Mouse (Mus musculus) liver, postnatal 0 days (tissue): ENCODE results near the gene Casz1. TPM values are rescaled to one million over a fixed set of nuclear protein-coding genes. Genes with fewer than 3 reads are reported as not detected.

Experiments used
- ATAC-seq: fragments of 200-750 bp; cut with Nextera tagmentation; 2 replicates; pipeline ENCODE4 v1.8.0; 2017; ENCODE audit warnings: mild to moderate bottlenecking, moderate library complexity
- DNase-seq: peaks from one replicate; pipeline ENCODE4 v3.0.0-alpha.2; 2016
- H3K27ac ChIP-seq: fragments of 300-500 bp; sonication (generic); 2 replicates; pipeline ENCODE4 v1.5.1; 2014; ENCODE audit warnings: antibody characterized with exemption, moderate library complexity, mild to moderate bottlenecking, low read depth
- H3K27me3 ChIP-seq: fragments of 300-500 bp; sonication (generic); 2 replicates; pipeline ENCODE4 v1.6.1; 2014; ENCODE audit warnings: low read length, control low read depth, mixed read lengths; ENCODE audit not compliant: insufficient read depth
- H3K36me3 ChIP-seq: fragments of 300-500 bp; sonication (generic); replicated peaks from 2 replicates; pipeline ENCODE4 v1.6.1; 2014; ENCODE audit warnings: mild to moderate bottlenecking, control low read depth, low read length, moderate library complexity, mixed read lengths; ENCODE audit not compliant: insufficient read depth
- H3K4me1 ChIP-seq: fragments of 300-500 bp; sonication (generic); 2 replicates; pipeline ENCODE4 v1.6.1; 2014; ENCODE audit warnings: antibody characterized with exemption, mild to moderate bottlenecking, control low read depth; ENCODE audit not compliant: insufficient read depth
- H3K4me2 ChIP-seq: fragments of 300-500 bp; sonication (generic); 2 replicates; pipeline ENCODE4 v1.6.1; 2014; ENCODE audit warnings: low read depth, mild to moderate bottlenecking, low read length, moderate library complexity, mixed read lengths
- H3K4me3 ChIP-seq: fragments of 300-500 bp; sonication (generic); 2 replicates; pipeline ENCODE4 v1.5.1; 2014; ENCODE audit warnings: low read depth, low read length
- H3K9ac ChIP-seq: fragments of 300-500 bp; sonication (generic); replicated peaks from 2 replicates; pipeline ENCODE4 v1.6.1; 2014; ENCODE audit warnings: mild to moderate bottlenecking, moderate library complexity
- H3K9me3 ChIP-seq: fragments of 300-500 bp; sonication (generic); 2 replicates; pipeline ENCODE4 v1.6.1; 2016; ENCODE audit warnings: mild to moderate bottlenecking, control low read depth, low read length, mixed read lengths
- CTCF ChIP-seq: sonication (generic); IDR thresholded peaks from 2 replicates; pipeline ENCODE4 v1.5.1; 2016; ENCODE audit warnings: antibody characterized with exemption, low read depth
- EP300 ChIP-seq: IDR thresholded peaks from 2 replicates; pipeline ENCODE4 v1.6.1; 2016; ENCODE audit warnings: antibody characterized with exemption, low read depth, mild to moderate bottlenecking
- WGBS: fragments of 180-500 bp; shearing (Covaris S2); extraction: QIAGEN DNeasy Blood & Tissue Kit; methylation state at CpG from one replicate; pipeline ENCODE4 v1.1.7; 2014; ENCODE audit not compliant: insufficient replicate concordance; 5-methylcytosine and 5-hydroxymethylcytosine counted together
- polyA plus RNA-seq: library from polyadenylated mRNA; unstranded; fragments of >200 nt; fragmentation: Nextera tagmentation; extraction: Ambion mirVana; gene quantifications from 2 replicates; pipeline ENCODE4 v1.2.1, GENCODE M21; 2015

Gene Casz1
- polyA plus RNA-seq, 1 experiment from 2014 or later: 0.43 TPM

DNA sequence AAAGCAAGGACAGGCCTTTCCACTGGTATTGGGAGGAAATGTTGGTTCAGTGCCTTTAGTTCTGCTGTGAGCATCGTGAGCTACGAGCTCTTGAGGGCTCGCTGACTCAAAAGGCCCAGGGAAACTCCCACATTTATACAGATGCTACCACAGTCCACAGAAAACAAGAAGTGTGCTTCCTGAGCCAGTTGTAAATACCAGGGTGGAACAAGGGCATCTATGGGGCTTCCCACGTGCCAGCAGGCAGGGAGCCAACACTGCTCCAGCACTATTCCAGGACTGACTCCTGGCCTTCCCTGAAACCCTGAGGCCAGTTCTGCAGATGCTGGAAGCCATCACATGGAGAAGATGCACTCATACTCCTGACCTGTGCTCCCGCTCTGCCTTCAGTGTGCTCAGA is 165.4 kb downstream of the Casz1 start:
- 77% methylated on average over 5 of the region's 5 CpGs for WGBS
- ATAC-seq (no peak), DNase-seq (no peak)
- H3K36me3 ChIP-seq: peaks cover 17% of the 10 kb centered on the region
- no peak overlapping the region for H3K4me2 ChIP-seq
- no peak for TF ChIP-seq CTCF
- TF ChIP-seq EP300: no peak
- H3K9ac ChIP-seq: no peak overlapping the region
- H3K4me1 ChIP-seq: peaks cover 10% of the 10 kb centered on the region
- H3K9me3 ChIP-seq: no peaks in the 10 kb centered on the region
- no peaks in the 10 kb centered on the region for H3K27me3 ChIP-seq
- H3K4me3 ChIP-seq: no peak overlapping the region
- H3K27ac ChIP-seq: no peak overlapping the region

DNA sequence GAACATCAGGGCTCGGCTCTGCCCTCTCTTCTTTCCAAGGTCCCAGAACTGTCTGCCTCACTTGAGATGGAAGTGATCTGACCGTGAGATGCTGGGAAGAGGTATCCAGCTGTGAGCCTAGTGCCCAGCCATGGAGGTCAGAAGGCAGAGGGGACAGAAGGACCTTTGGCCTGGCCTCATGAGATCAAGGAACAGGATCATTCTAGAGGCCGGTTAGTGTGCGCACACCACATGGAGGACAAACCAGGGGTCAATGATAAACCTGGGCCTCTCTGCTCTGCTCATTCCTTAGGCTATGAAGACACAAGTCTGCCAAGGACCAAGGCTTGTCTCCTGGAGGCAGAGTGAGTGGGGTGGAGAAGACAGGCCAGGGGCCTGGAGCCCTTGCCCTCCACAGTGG is 166.5 kb downstream of the Casz1 start:
- ATAC-seq (no peak), DNase-seq (no peak)
- TF ChIP-seq EP300: no peak
- no peak for TF ChIP-seq CTCF
- no peak overlapping the region; the same call in 1 of the 2 replicates for H3K27ac ChIP-seq
- H3K4me3 ChIP-seq: no peak overlapping the region
- WGBS: 62% methylated on average over 4 of the region's 4 CpGs
- no peak overlapping the region for H3K9ac ChIP-seq
- H3K27me3 ChIP-seq: no peaks in the 10 kb centered on the region
- H3K9me3 ChIP-seq: no peaks in the 10 kb centered on the region
- peaks cover 10% of the 10 kb centered on the region for H3K4me1 ChIP-seq
- no peak overlapping the region for H3K4me2 ChIP-seq
- H3K36me3 ChIP-seq: peaks cover 14% of the 10 kb centered on the region

DNA sequence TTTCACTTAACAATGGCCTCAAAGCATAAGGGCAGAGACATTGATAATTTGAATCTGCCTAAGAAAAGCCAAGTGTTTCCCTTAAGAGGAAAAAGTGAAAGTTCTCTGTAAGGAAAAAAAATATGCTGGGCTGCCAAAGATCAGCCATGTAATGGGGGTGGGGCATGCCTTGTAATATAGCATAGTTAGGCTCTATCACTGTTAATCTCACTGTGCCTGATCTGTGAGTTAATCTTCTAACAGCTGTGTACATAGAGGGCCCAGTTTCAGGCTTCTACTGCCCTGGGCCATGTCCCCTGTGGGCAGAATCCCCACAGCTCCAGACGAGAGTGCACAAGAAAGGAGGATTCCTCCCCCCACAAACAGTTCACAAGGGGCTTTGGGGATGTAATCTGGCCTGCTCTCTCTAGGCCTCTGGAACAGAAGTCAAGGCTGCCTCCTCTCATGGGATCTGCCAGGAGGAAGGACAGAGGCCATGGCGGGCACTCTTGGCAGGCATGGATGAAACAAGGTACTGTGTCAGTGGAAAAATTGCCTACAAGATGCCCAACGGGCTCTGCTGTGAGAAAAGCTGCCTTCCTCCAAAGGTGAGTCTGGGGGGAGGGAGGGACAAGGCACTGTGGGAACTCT is 167.5 kb downstream of the Casz1 start:
- DNase-seq: no peak
- 66% methylated on average over 3 of the region's 3 CpGs for WGBS

DNA sequence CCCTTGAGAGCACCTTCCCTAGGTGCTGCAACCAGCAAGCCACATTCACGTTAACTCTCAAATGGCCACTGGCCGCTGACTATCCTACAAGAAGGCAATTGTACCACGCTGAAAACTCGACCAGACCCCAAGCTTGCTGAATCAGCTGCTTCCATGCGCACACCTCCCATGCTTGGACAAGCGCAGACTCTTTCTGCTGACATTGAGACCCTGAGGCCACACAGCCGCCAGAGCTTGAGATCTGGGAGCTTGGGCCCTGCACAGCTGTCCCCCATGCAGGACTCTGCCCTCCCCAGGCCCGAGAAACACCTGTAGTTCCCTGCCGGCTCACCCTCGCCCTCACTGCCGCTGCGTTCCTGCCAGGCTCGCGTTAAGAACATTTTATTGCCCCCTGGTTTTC is 168.5 kb downstream of the Casz1 start:
- Histone ChIP-seq H3K4me3 (no peak overlapping the region), H3K36me3 (0 out of 2 replicates have a peak, but pooled peaks cover 3% of the 10 kb centered on the region), H3K4me2 (no peak overlapping the region), H3K27ac (no peak overlapping the region), H3K9me3 (no peaks in the 10 kb centered on the region), H3K9ac (no peak overlapping the region), H3K4me1 (peaks cover 10% of the 10 kb centered on the region), H3K27me3 (no peaks in the 10 kb centered on the region)
- ATAC-seq: no peak
- no peak for DNase-seq
- TF ChIP-seq CTCF (no peak), EP300 (no peak)
- 83% methylated on average over 14 of the region's 14 CpGs for WGBS

More for the DNA sequence above, 167.5 kb downstream of the Casz1 start:
- Histone ChIP-seq H3K4me1 (peaks cover 10% of the 10 kb centered on the region), H3K9me3 (no peaks in the 10 kb centered on the region), H3K27ac (no peak overlapping the region), H3K4me3 (no peak overlapping the region), H3K4me2 (no peak overlapping the region), H3K36me3 (0 out of 2 replicates have a peak, but pooled peaks cover 7% of the 10 kb centered on the region), H3K9ac (no peak overlapping the region), H3K27me3 (no peaks in the 10 kb centered on the region)
- ATAC-seq: no peak
- TF ChIP-seq CTCF (no peak), EP300 (no peak)

DNA sequence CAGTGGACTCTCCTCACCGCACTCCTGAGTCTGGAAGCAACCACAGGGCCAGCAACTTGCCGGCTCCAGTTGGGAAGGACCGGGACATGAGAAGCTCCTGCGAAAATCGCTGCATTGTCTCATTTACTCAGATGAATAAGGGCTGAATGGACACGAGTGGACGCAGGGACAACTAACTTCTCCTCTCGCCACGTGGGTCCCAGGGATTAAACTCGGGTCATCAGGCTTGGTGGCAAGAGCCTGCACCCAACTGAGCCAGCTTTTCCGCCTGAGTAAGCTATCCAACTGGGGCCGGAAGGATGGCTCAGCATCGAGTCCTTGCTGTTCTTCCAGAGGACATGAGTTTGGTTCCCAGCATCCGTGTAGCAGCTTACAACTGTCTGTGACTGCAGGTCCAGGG is 169.2 kb downstream of the Casz1 start:
- no peaks in the 10 kb centered on the region for H3K9me3 ChIP-seq
- no peak overlapping the region for H3K4me3 ChIP-seq
- no peaks in the 10 kb centered on the region for H3K27me3 ChIP-seq
- H3K27ac ChIP-seq: no peak overlapping the region
- H3K36me3 ChIP-seq: 0 out of 2 replicates have a peak, but pooled peaks cover 3% of the 10 kb centered on the region
- TF ChIP-seq EP300: no peak
- TF ChIP-seq CTCF: no peak
- H3K4me2 ChIP-seq: no peak overlapping the region
- ATAC-seq (no peak), DNase-seq (no peak)
- 82% methylated on average over 14 of the region's 14 CpGs for WGBS
- peaks cover 10% of the 10 kb centered on the region for H3K4me1 ChIP-seq
- H3K9ac ChIP-seq: no peak overlapping the region

DNA sequence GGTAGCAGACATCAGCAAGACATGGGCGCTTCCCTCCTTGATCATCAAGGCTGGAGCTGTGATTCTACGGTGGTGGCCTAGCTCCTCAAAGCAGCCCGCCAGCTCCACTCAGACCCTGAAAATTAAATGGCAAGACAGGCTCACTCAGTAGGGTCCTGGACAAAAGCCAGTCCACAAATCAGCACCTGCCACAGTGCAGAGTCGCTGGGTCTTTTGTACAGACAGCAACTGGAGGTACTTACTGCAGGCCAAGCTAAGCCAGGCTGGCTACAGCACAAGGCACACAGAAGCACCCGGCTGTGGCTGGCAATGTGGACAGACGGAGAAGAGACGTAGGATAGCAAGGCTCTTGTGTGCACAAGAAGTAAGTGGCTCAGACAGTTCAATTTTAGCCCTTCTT is 170.6 kb downstream of the Casz1 start:
- Histone ChIP-seq H3K27ac (no peak overlapping the region), H3K9ac (no peak overlapping the region), H3K36me3 (no peaks in the 10 kb centered on the region), H3K4me2 (no peak overlapping the region), H3K4me3 (no peak overlapping the region), H3K4me1 (peaks cover 10% of the 10 kb centered on the region), H3K9me3 (no peaks in the 10 kb centered on the region), H3K27me3 (no peaks in the 10 kb centered on the region)
- ATAC-seq: no peak
- WGBS: 89% methylated on average over 7 of the region's 7 CpGs
- no peak for DNase-seq
- no peak for TF ChIP-seq CTCF
- no peak for TF ChIP-seq EP300
